ENCODE assay signal across 14 mouse cellular contexts in the genomic region with DNA sequence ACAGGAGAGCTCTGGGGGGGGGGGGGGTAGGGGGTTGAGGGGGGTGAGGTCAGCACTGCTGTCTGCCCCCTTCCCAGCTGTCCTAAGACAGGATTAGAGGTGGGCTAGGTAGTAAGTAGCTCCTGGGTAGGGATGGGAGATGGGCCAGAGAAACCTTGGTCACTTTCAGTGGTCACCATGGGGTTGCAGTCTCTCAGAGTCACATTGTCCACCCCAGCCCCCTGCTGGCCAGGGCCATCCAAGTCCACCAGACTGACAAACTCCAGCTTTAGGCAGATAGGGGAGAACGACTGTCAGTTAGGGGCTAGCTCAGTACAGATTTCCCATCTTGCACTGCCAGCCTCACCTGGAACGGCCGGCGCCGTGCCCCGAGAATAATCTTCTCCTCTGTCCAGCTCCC. TPM values are rescaled to one million over a fixed set of nuclear protein-coding genes. Genes with fewer than 3 reads are reported as not detected.
DNase-seq lines count a peak whose midpoint lies in the region; ATAC-seq and TF ChIP-seq lines count a peak whose summit lies in the region.
"Had no signal": no experiment of that assay in that cellular context is flagged by ENCODE, and none has a peak within 500 bp of the region (broad histone marks: within the 10 kb centered on the region; RNA-seq: fewer than 3 reads in every experiment).

No protein-coding gene starts in this region.

- no peaks in the 10 kb centered on the region for H3K27me3 ChIP-seq in heart, postnatal 0 days (ENCODE audit: control insufficient read depth, insufficient read depth, low read length)
- H3K27me3 ChIP-seq in stomach, postnatal 0 days (ENCODE audit: control insufficient read depth, insufficient read depth, low read length): no peaks in the 10 kb centered on the region
- H3K27me3 ChIP-seq: midbrain, embryonic 12.5 days had no signal

- 79% methylated on average over 6 of the region's 6 CpGs for WGBS in heart, postnatal 0 days
- 83% methylated on average over 6 of the region's 6 CpGs for WGBS in stomach, postnatal 0 days

- TF ChIP-seq CTCF in heart, postnatal 0 days (IDR thresholded peaks at IDR 0.05; ENCODE audit: low read depth): peak; percentile 10; the same call in 1 of the 2 replicates
- TF ChIP-seq CTCF in layer of hippocampus, adult 2 months (conservative IDR thresholded peaks at IDR 0.05): peak; percentile 44
- peak; percentile 50 for TF ChIP-seq CTCF in stomach, postnatal 0 days (IDR thresholded peaks at IDR 0.05; ENCODE audit: low read depth)

- H3K9me3 ChIP-seq in heart, postnatal 0 days (replicated peaks; ENCODE audit: control insufficient read depth, low read length): no peaks in the 10 kb centered on the region
- H3K9me3 ChIP-seq in stomach, postnatal 0 days (ENCODE audit: control insufficient read depth, low read length): no peaks in the 10 kb centered on the region
- H3K9me3 ChIP-seq: limb, embryonic 10.5 days; midbrain, embryonic 12.5 days had no signal

- peaks cover 63% of the 10 kb centered on the region for H3K36me3 ChIP-seq in heart, postnatal 0 days (replicated peaks; ENCODE audit: control insufficient read depth, insufficient read depth, low read length)
- H3K36me3 ChIP-seq in stomach, postnatal 0 days (ENCODE audit: control insufficient read depth, insufficient read depth, low read length): peaks cover 23% of the 10 kb centered on the region

- no peak overlapping the region for H3K4me2 ChIP-seq in heart, postnatal 0 days (ENCODE audit: low read depth, low read length)
- no peak overlapping the region for H3K4me2 ChIP-seq in stomach, postnatal 0 days (replicated peaks; ENCODE audit: low read depth)
- H3K4me2 ChIP-seq: midbrain, embryonic 12.5 days had no signal

- H3K27ac ChIP-seq in heart, postnatal 0 days (ENCODE audit: low read depth): no peak overlapping the region
- no peak overlapping the region for H3K27ac ChIP-seq in layer of hippocampus, adult 2 months
- H3K27ac ChIP-seq in stomach, postnatal 0 days (replicated peaks): no peak overlapping the region
- H3K27ac ChIP-seq: limb, embryonic 10.5 days; macrophage; midbrain, embryonic 12.5 days had no signal

- intact Hi-C loops in heart, postnatal 36 days (cut with DNase I): no loop called here

- no peak overlapping the region for H3K4me3 ChIP-seq in heart, postnatal 0 days (ENCODE audit: low read depth, low read length)
- no peak overlapping the region for H3K4me3 ChIP-seq in layer of hippocampus, adult 2 months
- H3K4me3 ChIP-seq in stomach, postnatal 0 days (ENCODE audit: low read depth, low read length): no peak overlapping the region
- H3K4me3 ChIP-seq: limb, embryonic 10.5 days; midbrain, embryonic 12.5 days had no signal

- no peak overlapping the region for H3K9ac ChIP-seq in heart, postnatal 0 days (replicated peaks; ENCODE audit: low read depth, low read length)
- no peak overlapping the region for H3K9ac ChIP-seq in stomach, postnatal 0 days (ENCODE audit: low read length)
- H3K9ac ChIP-seq: midbrain, embryonic 12.5 days had no signal

- H3K4me1 ChIP-seq in heart, postnatal 0 days (ENCODE audit: control insufficient read depth, insufficient read depth): no peaks in the 10 kb centered on the region
- H3K4me1 ChIP-seq in stomach, postnatal 0 days (replicated peaks; ENCODE audit: control insufficient read depth, insufficient read depth): no peaks in the 10 kb centered on the region
- H3K4me1 ChIP-seq: midbrain, embryonic 12.5 days had no signal

- no peak for TF ChIP-seq EP300 in heart, postnatal 0 days (IDR thresholded peaks at IDR 0.05; ENCODE audit: low read depth)
- no peak for TF ChIP-seq EP300 in stomach, postnatal 0 days (optimal IDR thresholded peaks at IDR 0.05)

- no peak for ATAC-seq in heart, postnatal 0 days (ENCODE audit: insufficient read depth, low read depth)
- no peak for ATAC-seq in stomach, postnatal 0 days (ENCODE audit: low FRiP score, low TSS enrichment)
- ATAC-seq: forebrain, embryonic 16.5 days had no signal

- DNase-seq in heart, postnatal 0 days (ENCODE audit: low spot score): no peak
- DNase-seq in heart, postnatal 36 days: no peak
- no peak for DNase-seq in layer of hippocampus, adult 2 months (ENCODE audit: low spot score in 2 of 2)
- no peak for DNase-seq in layer of hippocampus, postnatal 14 days (ENCODE audit: low spot score in 2 of 2)
- peak; percentile 15 for DNase-seq in thymus, postnatal 4 days
- no peak for DNase-seq in thymus, adult 18-20 months
- DNase-seq in stomach, postnatal 0 days (ENCODE audit: low spot score): no peak
- no peak for DNase-seq in spleen, postnatal 36 days (ENCODE audit: low spot score in 2 of 2)
- DNase-seq: gastrocnemius, postnatal 10 days had no signal

RNA-seq across cellular contexts. Expression of gene Mamdc4, which starts 8.1 kb away (rescaled TPM):
- 1.7 and 2.0 TPM in 2 replicates for total RNA-seq in heart, postnatal 0 days (2014; rRNA removed; ENCODE audit: low replicate concordance)
- 0.14 and 1.6 TPM in 2 replicates for polyA plus RNA-seq in heart, postnatal 0 days (2015; fragmentation: Nextera tagmentation; extraction: Ambion mirVana)
- total RNA-seq in heart, postnatal 36 days (2021): 1 to 10 TPM in 1 of 2 experiments, under 1 TPM in 1; 0.65 to 2.5 TPM
- total RNA-seq in layer of hippocampus, adult 2 months (2021): 1 to 10 TPM; 2.8 to 3.5 TPM
- 1 to 10 TPM; 1.7 to 2.6 TPM for total RNA-seq in layer of hippocampus, postnatal 14 days (2021)
- polyA plus RNA-seq in stomach, postnatal 0 days (2015; fragmentation: Nextera tagmentation; extraction: Ambion mirVana): 0.34 and 0.55 TPM in 2 replicates

RNA-seq across cellular contexts. Expression of gene Phpt1, which starts 8.5 kb away (rescaled TPM):
- total RNA-seq in heart, postnatal 0 days (2014; rRNA removed; ENCODE audit: low replicate concordance): 37.9 and 43.3 TPM in 2 replicates
- polyA plus RNA-seq in heart, postnatal 0 days (2015; fragmentation: Nextera tagmentation; extraction: Ambion mirVana): 248 and 255 TPM in 2 replicates
- 10 to 100 TPM; 64.1 to 67.4 TPM for total RNA-seq in heart, postnatal 36 days (2021)
- total RNA-seq in layer of hippocampus, adult 2 months (2021): 10 to 100 TPM; 59.1 to 67.5 TPM
- 10 to 100 TPM; 81.2 to 83.8 TPM for total RNA-seq in layer of hippocampus, postnatal 14 days (2021)
- polyA plus RNA-seq in stomach, postnatal 0 days (2015; fragmentation: Nextera tagmentation; extraction: Ambion mirVana): 87.0 and 87.5 TPM in 2 replicates

RNA-seq across cellular contexts. Expression of gene Edf1, which starts 8.9 kb away (rescaled TPM):
- 112 and 136 TPM in 2 replicates for total RNA-seq in heart, postnatal 0 days (2014; rRNA removed; ENCODE audit: low replicate concordance)
- 314 and 343 TPM in 2 replicates for polyA plus RNA-seq in heart, postnatal 0 days (2015; fragmentation: Nextera tagmentation; extraction: Ambion mirVana)
- total RNA-seq in heart, postnatal 36 days (2021): 100 to 1,000 TPM; 215 to 227 TPM
- 100 to 1,000 TPM; 193 to 200 TPM for total RNA-seq in layer of hippocampus, adult 2 months (2021)
- total RNA-seq in layer of hippocampus, postnatal 14 days (2021): 100 to 1,000 TPM; 214 to 226 TPM
- polyA plus RNA-seq in stomach, postnatal 0 days (2015; fragmentation: Nextera tagmentation; extraction: Ambion mirVana): 351 and 372 TPM in 2 replicates

RNA-seq across cellular contexts. Expression of gene Ajm1, which starts 15.0 kb away (rescaled TPM):
- total RNA-seq in heart, postnatal 0 days (2014; rRNA removed; ENCODE audit: low replicate concordance): not detected in 2 replicates
- not detected in 2 replicates for polyA plus RNA-seq in heart, postnatal 0 days (2015; fragmentation: Nextera tagmentation; extraction: Ambion mirVana)
- total RNA-seq in heart, postnatal 36 days (2021): under 1 TPM; 0.08 TPM
- total RNA-seq in layer of hippocampus, adult 2 months (2021): 100 to 1,000 TPM; 106 to 120 TPM
- 100 to 1,000 TPM in 1 of 2 experiments, 10 to 100 TPM in 1; 99.8 to 103 TPM for total RNA-seq in layer of hippocampus, postnatal 14 days (2021)
- 0.29 and 0.52 TPM in 2 replicates for polyA plus RNA-seq in stomach, postnatal 0 days (2015; fragmentation: Nextera tagmentation; extraction: Ambion mirVana)
- total RNA-seq: neutrophil, adult 5-6 weeks had no signal

RNA-seq across cellular contexts. Expression of gene Traf2, which starts 19.8 kb away (rescaled TPM):
- 5.1 and 6.3 TPM in 2 replicates for total RNA-seq in heart, postnatal 0 days (2014; rRNA removed; ENCODE audit: low replicate concordance)
- 14.2 and 15.8 TPM in 2 replicates for polyA plus RNA-seq in heart, postnatal 0 days (2015; fragmentation: Nextera tagmentation; extraction: Ambion mirVana)
- 10 to 100 TPM; 14.3 to 14.6 TPM for total RNA-seq in heart, postnatal 36 days (2021)
- 10 to 100 TPM; 10.9 to 12.0 TPM for total RNA-seq in layer of hippocampus, adult 2 months (2021)
- total RNA-seq in layer of hippocampus, postnatal 14 days (2021): 10 to 100 TPM in 1 of 2 experiments, 1 to 10 TPM in 1; 9.8 to 11.1 TPM
- polyA plus RNA-seq in stomach, postnatal 0 days (2015; fragmentation: Nextera tagmentation; extraction: Ambion mirVana): 15.9 and 16.0 TPM in 2 replicates
